Mouse (Mus musculus) B cell, adult 2 months (primary cell): ENCODE results near the gene Kcnip4.

Experiments used
- DNase-seq, 2 experiments: peaks; one replicate each; pipeline ENCODE4 v3.0.0; 2022

Gene Kcnip4

GRCm38 (mm10) chr5:49241708-49242107 lies 283.0 kb downstream of the Kcnip4 start:
- no peak for DNase-seq

- DNase-seq, result no peak
Measured at GRCm38 (mm10) chr5:49201164-49201756, 323.4 kb downstream of the Kcnip4 start.

GRCm38 (mm10) chr5:49188236-49188635 lies 336.5 kb downstream of the Kcnip4 start:
- DNase-seq, result no peak

GRCm38 (mm10) chr5:49150116-49150811 lies 374.4 kb downstream of the Kcnip4 start:
- DNase-seq, result no peak

- no peak for DNase-seq
Measured at GRCm38 (mm10) chr5:49149684-49150083, 375.0 kb downstream of the Kcnip4 start.

- DNase-seq, result no peak
Measured at GRCm38 (mm10) chr5:49095432-49095831, 429.3 kb downstream of the Kcnip4 start.

- no peak for DNase-seq
Measured at GRCm38 (mm10) chr5:49094945-49095344, 429.8 kb downstream of the Kcnip4 start.

GRCm38 (mm10) chr5:49094306-49094705 lies 430.4 kb downstream of the Kcnip4 start:
- DNase-seq, result no peak

- peak; percentile 1 to 2 for DNase-seq
Measured at GRCm38 (mm10) chr5:49090122-49090680, 434.5 kb downstream of the Kcnip4 start.

- DNase-seq, result no peak
Measured at GRCm38 (mm10) chr5:49065646-49066045, 459.1 kb downstream of the Kcnip4 start.

- DNase-seq, result no peak
Measured at GRCm38 (mm10) chr5:49058926-49059325, 465.8 kb downstream of the Kcnip4 start.

GRCm38 (mm10) chr5:49057636-49058340 lies 466.9 kb downstream of the Kcnip4 start:
- DNase-seq, result no peak

- DNase-seq, result no peak
Measured at GRCm38 (mm10) chr5:49047960-49048359, 476.7 kb downstream of the Kcnip4 start.

GRCm38 (mm10) chr5:49041259-49041845 lies 483.4 kb downstream of the Kcnip4 start:
- DNase-seq, result no peak

GRCm38 (mm10) chr5:48997359-48997758 lies 527.3 kb downstream of the Kcnip4 start:
- no peak for DNase-seq

GRCm38 (mm10) chr5:48989145-48989659 lies 535.5 kb downstream of the Kcnip4 start:
- DNase-seq, result no peak

GRCm38 (mm10) chr5:48942378-48943088 lies 582.2 kb downstream of the Kcnip4 start:
- DNase-seq, result no peak

- no peak for DNase-seq
Measured at GRCm38 (mm10) chr5:48931881-48932280, 592.8 kb downstream of the Kcnip4 start.

GRCm38 (mm10) chr5:48890216-48890615 lies 634.5 kb downstream of the Kcnip4 start:
- DNase-seq, result no peak

GRCm38 (mm10) chr5:48889395-48890194 lies 635.1 kb downstream of the Kcnip4 start:
- no peak for DNase-seq

- no peak for DNase-seq
Measured at GRCm38 (mm10) chr5:48878081-48878480, 646.6 kb downstream of the Kcnip4 start.
